Mouse (Mus musculus) stomach, embryonic 16.5 days (tissue): Measurements from ENCODE around the gene Dock1. TPM values are rescaled to one million over a fixed set of nuclear protein-coding genes. Genes with fewer than 3 reads are reported as not detected.

Source experiments
- ATAC-seq: fragments of 200-750 bp; cut with Nextera tagmentation; 2 replicates; pipeline ENCODE4 v1.8.0; 2017; ENCODE audit warnings: moderate number of reproducible peaks, moderate TSS enrichment; ENCODE audit not compliant: insufficient read depth, low FRiP score
- H3K27ac ChIP-seq: fragments of 300-500 bp; sonication (generic); 2 replicates; pipeline ENCODE4 v1.5.1; 2014; ENCODE audit warnings: low read length
- H3K27me3 ChIP-seq: fragments of 300-500 bp; sonication (generic); 2 replicates; pipeline ENCODE4 v1.6.1; 2014; ENCODE audit warnings: low read length, control low read depth, mixed read lengths; ENCODE audit not compliant: control insufficient read depth, insufficient read depth
- H3K36me3 ChIP-seq: fragments of 300-500 bp; sonication (generic); 2 replicates; pipeline ENCODE4 v1.6.1; 2014; ENCODE audit warnings: low read length; ENCODE audit not compliant: control insufficient read depth, insufficient read depth
- H3K4me1 ChIP-seq: fragments of 300-500 bp; sonication (generic); 2 replicates; pipeline ENCODE4 v1.6.1; 2014; ENCODE audit warnings: low read length, control low read depth, mixed read lengths; ENCODE audit not compliant: control insufficient read depth, insufficient read depth
- H3K4me2 ChIP-seq: fragments of 300-500 bp; sonication (generic); 2 replicates; pipeline ENCODE4 v1.6.1; 2014; ENCODE audit warnings: low read depth, low read length, mixed read lengths
- H3K4me3 ChIP-seq: fragments of 300-500 bp; sonication (generic); replicated peaks from 2 replicates; pipeline ENCODE4 v1.5.1; 2014; ENCODE audit warnings: mild to moderate bottlenecking, low read length
- H3K9ac ChIP-seq: fragments of 300-500 bp; sonication (generic); 2 replicates; pipeline ENCODE4 v1.6.1; 2014; ENCODE audit warnings: low read length
- H3K9me3 ChIP-seq: fragments of 300-500 bp; sonication (generic); replicated peaks from 2 replicates; pipeline ENCODE4 v1.6.1; 2016; ENCODE audit warnings: low read length, control low read depth; ENCODE audit not compliant: control insufficient read depth
- WGBS: fragments of 180-500 bp; shearing (Covaris S2); extraction: QIAGEN DNeasy Blood & Tissue Kit; methylation state at CpG from one replicate; pipeline ENCODE4 v1.1.7; 2014; 5-methylcytosine and 5-hydroxymethylcytosine counted together
- polyA plus RNA-seq: library from polyadenylated mRNA; unstranded; fragments of >200 nt; fragmentation: Nextera tagmentation; extraction: Ambion mirVana; gene quantifications from 2 replicates; pipeline ENCODE4 v1.2.1, GENCODE M21; 2015

The Dock1 gene
- polyA plus RNA-seq, 1 experiment from 2014 or later = 31.3 TPM

- Histone ChIP-seq H3K9ac (no peak overlapping the region), H3K27me3 (no peaks in the 10 kb centered on the region), H3K27ac (no peak overlapping the region), H3K4me2 (no peak overlapping the region), H3K4me1 (no peaks in the 10 kb centered on the region), H3K36me3 (no peaks in the 10 kb centered on the region), H3K4me3 (no peak overlapping the region), H3K9me3 (no peaks in the 10 kb centered on the region)
- no peak for ATAC-seq
- 86% methylated on average over 4 of the region's 4 CpGs for WGBS
Measured at GRCm38 (mm10) chr7:134761799-134762198, 91.3 kb downstream of the Dock1 start.

GRCm38 (mm10) chr7:134765130-134765529 lies 94.7 kb downstream of the Dock1 start:
- no peak for ATAC-seq
- Histone ChIP-seq H3K9ac (no peak overlapping the region), H3K27me3 (no peaks in the 10 kb centered on the region), H3K4me3 (no peak overlapping the region), H3K27ac (no peak overlapping the region), H3K4me1 (no peaks in the 10 kb centered on the region), H3K9me3 (no peaks in the 10 kb centered on the region), H3K4me2 (no peak overlapping the region), H3K36me3 (no peaks in the 10 kb centered on the region)
- 68% methylated on average over 13 of the region's 13 CpGs for WGBS

GRCm38 (mm10) chr7:134771314-134771713 lies 100.9 kb downstream of the Dock1 start:
- 0 out of 2 replicates have a peak, but pooled peaks cover 7% of the 10 kb centered on the region for H3K36me3 ChIP-seq
- no peak overlapping the region for H3K4me3 ChIP-seq
- no peak overlapping the region for H3K9ac ChIP-seq
- H3K4me2 ChIP-seq = no peak overlapping the region
- no peaks in the 10 kb centered on the region for H3K27me3 ChIP-seq
- H3K9me3 ChIP-seq = no peaks in the 10 kb centered on the region
- ATAC-seq = no peak
- 91% methylated on average over 9 of the region's 9 CpGs for WGBS
- H3K27ac ChIP-seq = no peak overlapping the region
- H3K4me1 ChIP-seq = no peaks in the 10 kb centered on the region

- no peaks in the 10 kb centered on the region for H3K9me3 ChIP-seq
- no peaks in the 10 kb centered on the region for H3K4me1 ChIP-seq
- 84% methylated on average over 7 of the region's 7 CpGs for WGBS
- H3K27ac ChIP-seq = no peak overlapping the region
- H3K4me2 ChIP-seq = no peak overlapping the region
- no peak overlapping the region for H3K4me3 ChIP-seq
- 0 out of 2 replicates have a peak, but pooled peaks cover 7% of the 10 kb centered on the region for H3K36me3 ChIP-seq
- no peak overlapping the region for H3K9ac ChIP-seq
- no peaks in the 10 kb centered on the region for H3K27me3 ChIP-seq
- ATAC-seq = no peak
Measured at GRCm38 (mm10) chr7:134772363-134772762, 101.9 kb downstream of the Dock1 start.

- H3K9me3 ChIP-seq = no peaks in the 10 kb centered on the region
- H3K4me2 ChIP-seq = no peak overlapping the region
- WGBS = 75% methylated on average over 15 of the region's 15 CpGs
- no peak overlapping the region for H3K4me3 ChIP-seq
- H3K9ac ChIP-seq = no peak overlapping the region
- no peaks in the 10 kb centered on the region for H3K4me1 ChIP-seq
- no peak for ATAC-seq
- peaks cover 11% of the 10 kb centered on the region for H3K36me3 ChIP-seq
- H3K27me3 ChIP-seq = no peaks in the 10 kb centered on the region
- no peak overlapping the region for H3K27ac ChIP-seq
Measured at GRCm38 (mm10) chr7:134772867-134773590, 102.6 kb downstream of the Dock1 start.

GRCm38 (mm10) chr7:134773761-134774415 lies 103.4 kb downstream of the Dock1 start:
- Histone ChIP-seq H3K27ac (peak overlapping the region; percentile 58; the same call in 1 of the 2 replicates), H3K27me3 (no peaks in the 10 kb centered on the region), H3K9ac (no peak overlapping the region), H3K4me3 (no peak overlapping the region), H3K36me3 (peaks cover 17% of the 10 kb centered on the region), H3K9me3 (no peaks in the 10 kb centered on the region), H3K4me1 (no peaks in the 10 kb centered on the region), H3K4me2 (no peak overlapping the region)
- 74% methylated on average over 6 of the region's 6 CpGs for WGBS
- peak; percentile 78 for ATAC-seq

GRCm38 (mm10) chr7:134774468-134775162 lies 104.2 kb downstream of the Dock1 start:
- ATAC-seq = no peak
- Histone ChIP-seq H3K9ac (no peak overlapping the region), H3K4me1 (no peaks in the 10 kb centered on the region), H3K9me3 (no peaks in the 10 kb centered on the region), H3K4me2 (no peak overlapping the region), H3K36me3 (peaks cover 17% of the 10 kb centered on the region), H3K4me3 (no peak overlapping the region), H3K27ac (no peak overlapping the region), H3K27me3 (no peaks in the 10 kb centered on the region)
- WGBS = 87% methylated on average over 6 of the region's 6 CpGs

GRCm38 (mm10) chr7:134775671-134776070 lies 105.2 kb downstream of the Dock1 start:
- peaks cover 17% of the 10 kb centered on the region for H3K36me3 ChIP-seq

GRCm38 (mm10) chr7:134776306-134776705 lies 105.9 kb downstream of the Dock1 start:
- Histone ChIP-seq H3K27me3 (no peaks in the 10 kb centered on the region), H3K4me1 (no peaks in the 10 kb centered on the region), H3K9ac (no peak overlapping the region), H3K4me2 (no peak overlapping the region), H3K9me3 (no peaks in the 10 kb centered on the region), H3K36me3 (peaks cover 13% of the 10 kb centered on the region), H3K27ac (no peak overlapping the region), H3K4me3 (no peak overlapping the region)
- no peak for ATAC-seq
- WGBS = 82% methylated on average over 6 of the region's 6 CpGs

More at GRCm38 (mm10) chr7:134775671-134776070, 105.2 kb downstream of the Dock1 start:
- no peak overlapping the region for H3K4me3 ChIP-seq
- no peak overlapping the region for H3K4me2 ChIP-seq
- no peak overlapping the region for H3K27ac ChIP-seq
- no peaks in the 10 kb centered on the region for H3K4me1 ChIP-seq
- WGBS = 76% methylated on average over 10 of the region's 10 CpGs
- no peak for ATAC-seq
- H3K9me3 ChIP-seq = no peaks in the 10 kb centered on the region
- no peaks in the 10 kb centered on the region for H3K27me3 ChIP-seq
- no peak overlapping the region for H3K9ac ChIP-seq
